Mouse (Mus musculus) frontal cortex, postnatal 10 days (tissue): ENCODE results near the gene Dbp.

Experiments
- DNase-seq, 2 experiments: peaks; one replicate each; pipeline ENCODE4 v3.0.0; 2022; ENCODE audit warnings: low spot score in 2 of 2, mixed read lengths in 1 of 2

Dbp gene

DNA sequence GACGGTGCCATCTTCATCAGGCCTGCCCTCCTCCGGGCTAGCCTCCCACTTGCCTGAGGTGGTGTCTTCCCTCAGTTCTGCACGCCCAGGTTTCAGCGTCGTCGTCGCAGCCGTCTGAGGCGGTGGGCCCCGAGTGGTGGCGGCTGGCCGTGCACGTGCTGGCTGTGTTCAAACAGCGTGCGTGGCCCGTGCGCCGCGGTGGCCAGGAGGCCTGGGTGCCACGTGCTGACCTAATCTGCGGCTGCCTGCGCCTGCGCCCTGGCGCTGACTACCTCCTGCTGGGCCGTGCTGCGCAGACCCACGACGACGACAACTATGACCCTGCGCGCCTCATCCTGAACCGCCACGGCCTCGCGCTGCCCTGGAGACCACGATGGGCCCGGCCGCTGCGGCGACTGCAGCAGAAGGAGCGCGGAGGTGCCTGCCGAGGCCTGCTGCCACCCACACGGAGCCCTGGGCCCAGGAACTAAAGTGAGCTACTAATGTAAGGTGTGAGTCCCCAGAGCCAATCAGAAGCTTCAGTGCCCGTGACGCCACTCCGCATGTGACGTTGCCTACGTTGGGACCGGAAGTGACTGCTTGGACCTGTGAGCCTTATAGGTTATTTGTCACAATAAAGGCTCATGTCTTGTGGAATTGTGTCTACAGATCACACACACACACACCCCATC, 10.8 kb upstream of the Dbp start, which contains the start of gene Sec1:
Sec1 (minus strand) TSS at position 482 of the 671 bp plus-strand sequence.
- no peak for DNase-seq

DNA sequence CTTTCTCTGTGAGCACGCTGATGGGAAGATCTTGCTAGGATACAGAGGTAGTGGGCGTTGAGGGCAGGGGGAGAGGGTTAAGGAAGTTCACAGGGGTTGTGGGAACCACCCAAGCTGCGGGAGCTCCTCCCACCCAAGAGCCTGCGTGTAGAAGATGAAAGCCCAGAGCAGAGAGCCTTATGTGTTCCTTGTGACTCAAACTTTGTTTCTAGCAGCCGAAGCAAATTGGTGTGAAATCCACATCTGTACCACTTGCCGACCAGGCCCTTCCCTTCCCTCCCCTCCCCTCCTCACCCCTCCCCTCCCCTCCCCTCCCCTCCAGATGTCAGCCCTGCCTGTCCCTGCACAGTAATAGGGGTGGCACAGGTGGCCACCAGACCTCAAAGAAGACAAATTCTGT, 9.8 kb upstream of the Dbp start:
- no peak for DNase-seq

DNA sequence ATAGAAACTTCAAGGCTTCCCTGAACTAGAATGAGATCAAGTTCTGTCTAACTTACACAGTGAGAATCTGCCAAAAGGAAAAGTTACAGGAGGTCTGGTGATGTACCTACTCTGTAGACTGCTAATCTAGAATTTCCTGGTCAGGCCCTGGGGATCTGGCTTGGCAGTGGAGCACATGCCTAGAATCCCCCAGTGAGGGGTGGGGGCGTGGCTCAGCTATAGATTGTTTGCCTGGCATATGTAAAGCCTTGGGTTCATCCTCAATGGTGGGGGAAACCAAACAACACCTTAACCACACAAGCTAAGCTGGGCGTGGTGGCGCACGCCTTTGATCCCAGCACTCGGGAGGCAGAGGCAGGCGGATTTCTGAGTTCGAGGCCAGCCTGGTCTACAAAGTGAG, 7.0 kb upstream of the Dbp start:
- DNase-seq, result no peak

DNA sequence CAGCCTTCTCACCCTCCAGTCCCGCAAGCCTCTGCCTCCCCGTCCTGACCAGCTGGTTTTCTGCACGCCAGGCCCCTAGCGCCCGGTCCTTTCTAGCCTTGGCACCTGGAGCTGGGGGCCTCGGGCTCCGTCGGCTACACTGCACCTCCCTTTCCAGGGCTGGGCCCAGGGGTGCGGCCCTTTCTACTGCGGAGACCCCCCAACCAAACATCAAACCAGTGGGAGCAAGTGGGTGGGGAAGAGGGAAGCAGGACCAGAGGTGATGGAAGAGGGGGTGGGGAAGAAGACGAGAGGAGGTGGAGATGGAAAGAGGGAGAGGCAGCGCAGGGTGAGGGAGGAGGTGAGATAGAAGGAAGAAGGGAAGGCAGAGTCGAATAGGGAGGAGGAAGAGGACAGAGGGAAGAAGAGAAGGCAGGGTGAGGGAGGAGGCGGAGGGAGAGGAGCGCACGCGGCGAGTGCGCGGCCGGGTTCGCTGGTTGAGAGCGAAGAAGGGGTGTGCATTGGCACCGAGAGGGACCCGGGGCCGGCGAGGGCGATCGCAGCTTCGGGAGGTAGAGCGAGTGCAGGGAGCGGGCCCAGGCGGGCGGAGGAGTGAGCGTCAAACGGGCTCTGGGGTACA, 5.3 kb upstream of the Dbp start, which contains the start of gene Car11:
Car11 (plus strand) TSS at position 321 of the 619 bp plus-strand sequence.
- DNase-seq, result peak; percentile 53 to 56

DNA sequence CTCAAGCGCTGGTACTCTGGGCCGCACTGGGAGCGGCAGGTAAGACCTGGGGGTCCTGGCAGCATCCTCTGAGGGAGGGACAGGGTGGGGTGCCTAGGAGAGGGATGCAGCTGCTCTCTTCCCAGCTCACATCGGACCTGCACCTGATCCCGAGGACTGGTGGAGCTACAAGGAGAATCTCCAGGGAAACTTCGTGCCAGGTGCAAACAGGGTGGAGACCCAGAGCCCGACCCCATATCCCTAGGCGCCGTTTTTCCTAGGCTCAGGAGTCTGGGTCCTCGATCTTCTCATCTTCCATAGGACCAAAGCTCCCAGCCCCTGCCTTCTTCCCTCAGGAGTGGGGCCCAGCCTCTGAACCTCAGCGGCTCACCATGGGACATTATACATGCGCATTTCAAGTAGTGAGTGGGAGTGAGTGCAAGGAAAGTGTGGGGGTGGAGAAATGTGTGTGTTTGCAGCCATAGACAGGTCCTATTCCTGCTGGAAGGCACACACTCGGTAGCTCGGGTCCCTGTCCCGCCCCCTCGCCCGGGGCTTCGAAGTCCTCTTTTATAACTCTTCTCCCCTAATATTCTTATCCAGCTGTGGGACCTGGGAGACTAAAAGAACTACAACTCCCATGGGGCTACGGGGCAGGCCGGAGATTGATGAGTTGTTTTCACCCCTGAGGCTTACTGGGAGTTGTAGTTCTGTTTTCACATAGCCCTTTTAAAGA, 4.4 kb upstream of the Dbp start:
- peak; percentile 78 to 84 for DNase-seq

DNA sequence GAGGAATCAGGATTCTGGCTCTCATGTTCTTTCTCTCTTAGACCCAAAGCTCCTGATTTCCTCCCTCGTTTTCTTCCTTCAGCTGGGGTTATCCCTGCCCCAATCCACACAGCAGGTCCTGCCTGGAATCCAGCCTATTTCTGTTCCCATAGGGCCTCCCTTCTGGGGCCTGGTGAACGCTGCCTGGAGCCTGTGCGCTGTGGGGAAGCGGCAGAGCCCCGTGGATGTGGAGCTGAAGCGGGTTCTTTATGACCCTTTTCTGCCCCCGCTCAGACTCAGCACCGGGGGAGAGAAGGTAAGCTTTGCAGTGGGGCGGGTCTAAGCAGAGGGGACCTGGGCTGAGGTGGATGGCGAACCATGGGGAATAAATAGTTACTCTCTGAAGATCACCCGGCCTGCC, 3.8 kb upstream of the Dbp start:
- DNase-seq, result no peak

DNA sequence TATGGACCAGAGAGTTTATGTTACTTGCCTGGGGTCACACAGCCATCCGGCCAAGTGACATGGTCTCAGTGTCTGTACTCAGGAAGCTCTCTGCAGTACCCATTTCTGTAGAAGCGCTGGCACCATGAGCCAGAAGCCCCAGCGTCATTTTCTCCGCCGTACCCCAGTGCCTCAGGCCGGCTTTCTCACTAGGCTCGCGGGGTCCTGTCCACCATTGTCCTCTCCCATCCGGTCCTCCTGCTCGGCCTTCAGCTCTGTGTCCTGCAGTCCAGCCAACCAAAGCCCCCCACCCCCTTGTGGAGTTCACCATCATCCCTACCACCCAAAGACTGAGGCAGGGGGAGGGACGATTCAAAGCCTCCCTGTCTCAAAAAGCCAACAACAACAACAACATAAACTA, 3.3 kb upstream of the Dbp start:
- DNase-seq, result no peak

DNA sequence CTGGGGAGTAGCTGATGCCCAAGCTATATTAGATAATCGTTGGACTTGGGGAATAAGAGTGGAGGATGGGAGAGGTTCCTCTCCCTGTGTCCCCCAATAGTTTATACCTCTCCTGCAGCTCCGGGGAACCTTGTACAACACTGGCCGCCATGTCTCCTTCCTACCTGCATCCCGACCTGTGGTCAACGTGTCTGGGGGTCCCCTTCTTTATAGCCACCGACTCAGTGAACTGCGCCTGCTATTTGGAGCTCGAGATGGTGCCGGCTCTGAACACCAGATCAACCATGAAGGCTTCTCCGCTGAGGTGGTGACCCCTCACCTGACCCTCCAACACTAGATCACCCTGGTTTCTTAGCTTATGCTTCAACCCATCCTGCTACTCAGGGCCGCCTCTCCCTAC, 2.6 kb upstream of the Dbp start:
- DNase-seq, result no peak

DNA sequence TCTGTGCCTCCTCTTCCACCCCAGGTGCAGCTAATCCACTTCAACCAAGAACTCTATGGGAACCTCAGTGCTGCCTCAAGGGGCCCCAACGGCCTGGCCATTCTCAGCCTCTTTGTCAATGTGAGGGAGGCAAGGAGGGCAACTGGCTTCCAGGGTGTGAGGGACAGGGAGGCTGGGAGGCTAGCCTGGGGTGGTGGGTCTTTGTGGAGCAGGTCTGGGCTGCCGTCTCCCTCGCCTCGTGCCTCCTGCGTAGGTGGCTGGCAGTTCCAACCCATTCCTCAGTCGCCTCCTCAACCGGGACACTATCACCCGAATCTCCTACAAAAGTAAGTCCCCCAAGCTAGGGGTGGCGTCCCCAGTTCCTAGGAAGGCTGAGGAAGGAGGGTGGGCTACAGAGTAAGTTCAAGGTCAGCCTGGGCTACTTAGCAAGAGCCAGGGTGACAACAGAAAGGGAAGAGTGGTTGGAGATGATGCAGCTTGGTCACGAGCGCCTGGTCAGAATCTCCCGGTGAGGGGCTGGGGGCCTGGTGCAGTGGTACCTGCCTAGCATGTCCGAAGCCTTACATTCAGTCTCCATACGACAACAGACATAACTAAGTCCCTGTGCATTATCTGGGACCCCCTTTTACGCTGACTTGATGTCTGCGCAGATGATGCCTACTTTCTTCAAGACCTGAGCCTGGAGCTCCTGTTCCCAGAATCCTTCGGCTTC, 1.9 kb upstream of the Dbp start:
- no peak for DNase-seq

DNA sequence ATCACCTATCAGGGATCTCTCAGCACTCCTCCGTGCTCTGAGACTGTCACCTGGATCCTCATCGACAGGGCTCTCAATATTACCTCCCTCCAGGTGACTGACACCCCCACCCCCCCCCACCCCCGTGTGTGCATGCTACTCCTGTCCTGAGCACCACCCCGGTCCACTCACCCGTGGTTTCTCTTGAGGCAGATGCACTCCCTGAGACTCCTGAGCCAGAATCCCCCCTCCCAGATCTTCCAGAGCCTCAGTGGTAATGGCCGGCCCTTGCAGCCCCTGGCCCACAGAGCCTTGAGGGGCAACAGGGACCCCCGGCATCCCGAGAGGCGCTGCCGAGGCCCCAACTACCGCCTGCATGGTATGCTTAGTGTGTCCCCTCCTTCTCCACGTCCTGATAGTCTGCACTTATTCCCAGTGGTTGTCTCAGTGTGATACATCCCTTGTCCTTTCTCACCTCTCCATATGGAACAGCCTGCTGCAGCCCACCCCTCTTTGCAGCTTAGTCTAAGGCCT, 1.3 kb upstream of the Dbp start:
- peak; percentile 53 to 67 for DNase-seq

DNA sequence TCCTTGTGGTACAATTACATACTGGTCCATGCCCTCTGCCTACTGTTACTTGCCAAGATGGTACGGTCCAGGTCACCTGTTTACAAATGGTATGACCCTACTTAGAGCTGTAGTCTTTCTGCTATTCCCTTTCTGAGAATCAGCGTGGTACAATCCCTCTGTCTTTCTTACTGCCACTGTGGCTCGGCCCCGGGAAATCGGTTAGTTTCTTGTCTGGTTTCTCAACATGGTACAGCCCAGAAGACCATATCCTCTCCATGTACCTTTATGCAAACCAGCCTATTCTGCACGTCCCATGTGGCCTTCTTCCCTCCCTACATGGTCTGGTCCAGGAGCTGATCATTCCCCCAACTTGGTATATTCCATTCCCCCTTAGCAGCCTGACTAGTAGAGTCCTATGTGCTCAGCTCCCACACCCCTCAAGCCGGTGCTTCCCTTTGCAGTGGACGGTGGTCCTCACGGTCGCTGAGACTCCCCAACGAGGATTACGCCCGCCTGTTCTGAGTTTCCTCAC, 785 bp upstream of the Dbp start:
- peak; percentile 74 to 89 for DNase-seq

DNA sequence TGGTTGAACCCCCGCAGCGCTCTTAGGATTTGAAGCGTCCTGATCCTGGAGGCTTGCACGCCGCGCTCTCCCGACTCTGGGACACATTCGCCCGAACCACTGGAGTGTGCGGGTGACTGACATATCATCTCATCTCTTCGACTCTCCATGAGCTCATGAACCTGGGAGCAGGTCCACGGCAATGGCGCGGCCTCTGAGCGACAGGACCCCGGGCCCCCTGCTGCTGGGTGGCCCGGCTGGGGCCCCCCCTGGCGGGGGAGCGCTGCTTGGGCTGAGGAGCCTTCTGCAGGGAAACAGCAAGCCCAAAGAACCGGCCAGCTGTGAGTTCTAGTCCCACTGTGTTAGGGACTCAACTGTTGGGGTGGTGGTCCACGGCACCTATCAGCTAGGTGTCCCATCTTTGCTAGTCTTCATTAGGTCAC, 566 bp downstream of the Dbp start:
- no peak for DNase-seq

DNA sequence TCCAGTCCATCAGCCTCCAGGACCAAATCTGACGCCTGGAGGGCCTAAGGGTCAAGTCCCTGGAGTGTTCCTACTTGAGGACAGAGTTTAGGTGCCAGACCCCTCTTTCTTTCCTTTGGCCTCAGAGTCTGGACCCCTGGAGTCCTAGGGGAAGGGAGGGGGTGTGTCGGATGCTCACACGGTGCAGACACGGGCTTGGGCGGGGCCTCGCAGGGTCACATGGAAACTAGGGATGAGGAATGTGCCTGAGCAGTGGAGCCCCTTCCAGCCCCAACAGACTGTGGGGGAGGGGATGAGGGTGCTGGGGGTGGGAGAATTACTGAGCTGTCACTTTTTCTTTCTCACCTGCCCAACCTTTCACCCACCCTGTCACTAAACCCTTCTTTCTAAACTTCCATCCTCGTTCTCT, 989 bp downstream of the Dbp start:
- peak; percentile 86 to 91 for DNase-seq

DNA sequence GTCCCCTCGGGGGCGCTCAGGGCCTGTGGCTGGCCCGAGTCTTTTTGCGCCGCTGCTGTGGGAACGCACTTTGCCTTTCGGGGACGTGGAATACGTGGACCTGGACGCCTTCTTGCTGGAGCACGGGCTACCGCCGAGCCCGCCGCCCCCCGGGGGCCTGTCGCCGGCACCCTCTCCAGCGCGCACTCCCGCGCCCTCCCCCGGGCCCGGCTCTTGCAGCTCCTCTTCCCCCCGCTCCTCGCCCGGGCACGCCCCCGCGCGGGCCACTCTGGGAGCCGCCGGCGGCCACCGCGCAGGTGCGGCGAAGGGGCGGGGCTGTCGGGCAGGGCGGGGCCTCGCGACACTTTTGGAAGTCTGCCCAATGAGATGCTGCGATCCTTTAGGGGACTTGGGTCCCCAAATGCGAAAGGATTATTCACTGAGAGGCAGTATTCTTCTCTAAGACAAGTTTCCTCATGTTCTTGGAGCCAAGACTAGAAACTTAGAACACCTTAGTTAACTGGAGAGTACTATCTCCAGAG, 1.9 kb downstream of the Dbp start:
- DNase-seq, result peak; percentile 86 to 88

DNA sequence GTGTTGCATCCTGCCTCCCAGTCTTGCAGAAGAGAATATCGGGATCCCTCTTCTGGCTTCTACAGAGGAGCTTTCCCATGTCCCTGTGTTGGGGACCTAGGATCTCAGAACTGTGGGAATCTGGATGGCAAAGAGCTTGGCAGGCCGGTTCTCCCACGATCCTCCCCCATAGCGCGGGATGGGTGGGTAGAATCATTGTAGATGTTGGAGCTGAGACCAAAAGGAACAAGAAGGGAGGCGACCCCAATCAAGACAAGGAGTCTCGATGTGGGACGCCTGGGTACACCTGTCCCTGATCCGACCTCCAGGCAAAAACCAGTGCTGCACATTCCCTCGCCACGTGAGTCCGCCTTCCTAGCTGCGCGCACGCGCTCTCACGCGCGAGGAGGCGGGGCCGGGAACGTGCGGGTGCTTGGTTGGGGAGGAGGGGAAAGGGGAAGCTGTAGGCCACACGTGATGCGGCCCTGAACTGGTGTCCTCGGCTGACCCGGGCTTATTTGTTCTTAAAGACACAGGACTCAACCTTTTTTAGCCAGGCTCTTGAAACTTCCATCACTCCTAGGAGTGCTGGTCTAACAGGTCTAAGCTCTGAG, 2.6 kb downstream of the Dbp start:
- DNase-seq, result peak; percentile 93 to 95

DNA sequence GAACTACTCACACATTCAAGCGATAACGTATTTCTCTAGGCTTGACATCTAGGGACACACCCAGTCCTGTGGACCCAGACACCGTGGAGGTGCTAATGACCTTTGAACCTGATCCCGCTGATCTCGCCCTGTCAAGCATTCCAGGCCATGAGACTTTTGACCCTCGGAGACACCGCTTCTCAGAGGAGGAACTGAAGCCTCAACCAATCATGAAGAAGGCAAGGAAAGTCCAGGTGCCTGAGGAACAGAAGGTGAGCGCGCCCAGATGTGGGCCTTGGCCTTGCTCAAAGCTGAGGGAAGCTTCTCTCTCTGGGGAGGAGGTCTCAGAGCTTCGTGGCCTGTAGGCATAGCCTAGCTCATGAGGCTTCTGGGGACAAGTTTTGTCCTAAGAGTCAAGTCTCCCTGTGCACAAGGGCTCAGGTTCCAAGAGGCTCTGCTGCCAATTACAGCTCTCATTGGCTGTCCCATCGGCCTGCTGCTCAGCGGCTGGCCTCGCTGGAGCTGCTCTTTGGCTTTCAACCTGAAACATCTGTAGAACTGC, 3.4 kb downstream of the Dbp start:
- DNase-seq, result peak; percentile 40 to 54

DNA sequence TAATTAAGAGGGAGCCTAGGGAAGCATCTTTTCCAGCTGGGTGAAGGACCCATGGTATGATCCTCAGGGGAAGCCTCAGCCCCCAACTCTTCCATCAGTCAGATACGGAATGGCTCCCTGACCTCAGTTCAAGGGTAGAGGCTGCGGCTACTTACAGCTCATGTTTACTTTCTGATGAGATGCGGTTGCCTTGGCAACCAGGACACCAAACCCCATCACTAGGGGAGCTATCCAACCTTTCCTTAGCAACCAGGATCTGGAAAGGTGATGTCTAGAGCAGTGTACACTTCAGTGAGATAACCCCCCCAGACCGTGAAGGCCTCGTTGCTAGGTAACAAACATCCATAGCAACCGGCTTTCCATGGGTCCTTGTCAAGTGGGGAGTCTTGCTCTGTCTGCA, 4.1 kb downstream of the Dbp start:
- peak; percentile 39 to 60 for DNase-seq

DNA sequence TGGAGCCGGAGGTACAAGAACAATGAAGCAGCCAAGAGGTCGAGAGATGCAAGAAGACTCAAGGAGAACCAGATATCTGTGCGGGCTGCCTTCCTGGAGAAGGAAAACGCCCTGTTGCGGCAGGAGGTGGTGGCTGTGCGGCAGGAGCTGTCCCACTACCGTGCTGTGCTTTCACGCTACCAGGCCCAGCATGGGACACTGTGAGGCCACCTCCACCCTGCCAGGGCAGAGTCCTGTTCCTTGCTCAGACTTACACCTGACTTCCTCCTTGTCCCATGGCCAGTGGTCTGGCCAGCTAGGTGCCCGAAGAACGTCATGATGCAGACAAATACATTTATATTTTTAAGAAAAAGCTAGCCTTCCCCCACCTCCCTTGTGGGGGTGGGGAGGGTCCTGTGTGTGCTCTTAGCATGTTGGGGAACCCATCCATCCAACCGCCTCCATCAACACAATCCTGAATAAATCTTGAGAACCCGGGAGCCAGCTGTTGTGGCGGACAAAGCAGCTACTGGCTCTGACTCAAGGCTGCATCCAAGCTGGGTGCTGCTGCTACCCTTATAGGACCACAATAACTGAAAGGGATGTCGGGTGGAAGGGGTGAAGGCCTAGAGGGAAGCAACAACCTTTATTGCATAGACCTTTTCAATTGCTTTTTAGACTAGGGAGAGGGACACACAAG, 4.9 kb downstream of the Dbp start:
- DNase-seq, result no peak

DNA sequence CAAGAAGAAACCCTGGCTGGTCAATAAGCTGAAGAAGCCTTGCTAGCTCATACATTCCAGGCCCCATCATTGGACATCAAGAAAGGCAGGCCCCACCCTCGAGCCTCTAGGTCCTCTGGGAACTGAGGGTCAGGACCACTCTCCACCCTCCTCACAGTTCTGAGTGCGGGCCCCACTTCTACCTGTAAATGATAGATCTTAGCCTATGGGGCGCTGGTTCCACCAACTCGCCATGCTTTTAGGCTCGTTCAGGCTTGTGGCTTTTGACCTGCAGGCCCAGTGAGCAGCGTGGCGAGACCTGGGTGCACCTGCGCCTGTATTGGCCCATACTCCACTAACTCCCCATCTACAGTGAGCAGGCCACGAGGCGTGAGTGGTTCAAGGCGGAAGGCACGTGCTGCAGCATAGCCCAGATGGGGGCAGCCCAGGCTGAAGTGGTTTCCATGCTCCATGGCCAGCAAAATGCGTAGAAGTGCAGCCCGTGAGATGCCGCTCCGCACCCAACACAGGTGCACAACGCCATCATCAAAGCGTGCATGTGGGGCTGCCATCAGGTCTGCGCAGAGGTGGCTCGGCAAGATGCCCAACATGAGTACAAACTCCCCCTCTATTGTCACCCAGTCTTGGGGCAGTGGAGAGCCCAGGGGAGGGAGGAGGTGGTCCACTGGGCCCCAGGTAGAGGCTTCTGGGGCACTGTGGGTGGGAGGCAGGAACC, 5.7 kb downstream of the Dbp start:
- no peak for DNase-seq
